Mouse (Mus musculus) frontal cortex, adult 2 months (tissue): Measurements from ENCODE around the gene 1700123O20Rik. TPM values are rescaled to one million over a fixed set of nuclear protein-coding genes. Genes with fewer than 3 reads are reported as not detected.

Experiments
- DNase-seq, 2 experiments: peaks; one replicate each; pipeline ENCODE4 v3.0.0; 2022; ENCODE audit warnings: low spot score in 1 of 2; ENCODE audit errors: extremely low spot score in 1 of 2
- polyA plus RNA-seq: library from polyadenylated mRNA; depleted of rRNA; stranded (reverse); fragments of >200 nt; gene quantifications from 2 replicates; pipeline ENCODE4 v1.2.3, GENCODE M21; 2012; rRNA removed

The 1700123O20Rik gene
- polyA plus RNA-seq, 1 experiment = 36.3 TPM

DNA sequence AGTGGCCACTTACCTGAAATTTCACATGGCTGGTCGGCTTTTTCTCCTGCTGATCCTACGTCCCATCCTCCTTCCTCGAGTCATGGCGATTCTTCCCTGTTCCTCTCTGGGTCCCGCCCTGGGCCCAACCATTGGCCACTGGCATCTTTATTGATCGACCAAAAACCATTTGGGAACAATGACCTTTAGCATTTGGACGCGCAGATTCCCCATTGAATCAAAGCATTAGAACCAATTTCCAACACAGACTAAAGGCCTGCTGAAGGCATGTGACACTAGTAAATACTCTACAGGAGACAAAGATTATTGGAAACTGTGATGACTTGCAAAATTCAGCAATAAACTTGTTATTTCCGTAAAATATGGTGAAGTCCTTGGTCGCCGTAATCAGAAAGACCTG, 34.0 kb downstream of the 1700123O20Rik start:
- DNase-seq = no peak

DNA sequence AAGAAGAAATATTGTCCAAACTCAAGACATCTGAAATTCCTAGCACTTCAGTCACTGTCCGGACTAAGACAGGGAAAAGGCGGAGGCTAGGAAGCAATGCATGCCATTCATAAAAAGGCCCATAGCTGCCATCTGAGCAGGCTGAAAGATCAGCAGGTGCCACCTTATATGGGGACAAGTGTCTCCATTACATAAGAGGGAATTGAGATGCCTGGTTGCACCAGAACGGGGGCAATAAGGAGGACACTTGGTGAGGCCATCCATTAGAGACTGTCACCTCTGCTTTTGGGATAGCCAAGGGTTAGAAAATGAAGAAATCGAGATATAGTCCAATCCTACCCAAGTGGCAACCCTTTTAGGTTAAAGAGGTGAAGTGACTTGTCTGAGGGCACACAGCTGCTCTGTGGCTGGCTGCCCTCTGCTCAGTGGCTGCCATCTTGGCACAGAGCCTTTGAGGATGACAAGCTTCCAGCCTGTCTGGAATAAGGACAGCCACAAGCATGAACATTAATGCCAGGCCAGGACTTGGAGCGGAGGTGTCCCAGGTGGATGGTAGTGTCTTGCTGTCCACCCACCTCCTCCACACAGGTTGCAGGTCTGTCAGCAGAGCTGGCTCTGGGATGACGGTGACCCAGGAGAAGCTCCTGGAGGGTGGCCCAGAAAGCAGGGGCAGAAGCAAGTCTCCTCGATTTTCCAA, 34.8 kb downstream of the 1700123O20Rik start:
- DNase-seq = no peak

DNA sequence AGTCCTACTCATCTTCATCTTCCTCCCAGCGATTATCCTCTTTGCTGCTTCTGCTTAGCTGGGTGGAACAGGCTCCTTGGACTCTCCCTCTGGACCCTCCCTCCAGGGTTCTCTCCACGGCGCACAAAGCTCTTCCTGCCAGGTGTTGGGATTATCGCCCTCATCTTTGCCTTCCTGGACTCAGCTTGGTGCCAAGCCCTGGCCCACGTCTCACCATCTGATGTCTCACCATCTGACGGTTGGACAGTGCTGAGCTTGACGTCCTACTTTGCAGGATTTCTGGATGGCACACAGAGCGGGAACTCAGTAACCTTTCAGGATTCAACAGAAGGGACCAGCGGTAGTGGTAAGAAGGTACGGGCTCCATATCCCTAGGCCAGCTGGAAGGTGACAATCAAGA, 35.7 kb downstream of the 1700123O20Rik start:
- DNase-seq = no peak

DNA sequence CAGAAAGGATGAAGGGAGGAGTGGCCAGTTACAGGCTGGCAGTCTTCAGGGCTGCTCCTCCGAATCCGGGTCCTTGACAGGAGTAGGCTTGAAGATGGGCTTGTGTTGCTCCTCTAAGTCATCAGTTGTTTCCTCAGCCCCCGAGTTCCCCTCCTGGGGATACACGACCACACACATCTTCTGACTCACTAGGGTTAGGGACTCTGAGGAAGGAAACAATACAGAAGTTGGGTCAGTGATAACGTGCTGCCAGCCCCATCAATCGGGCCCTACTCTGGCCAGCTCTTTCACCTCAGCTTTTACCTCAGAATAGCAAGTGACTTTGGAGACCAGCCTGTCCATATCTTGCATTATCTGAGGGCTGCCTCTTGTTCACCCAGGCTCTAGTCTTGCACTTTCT, 38.0 kb downstream of the 1700123O20Rik start:
- DNase-seq = no peak

DNA sequence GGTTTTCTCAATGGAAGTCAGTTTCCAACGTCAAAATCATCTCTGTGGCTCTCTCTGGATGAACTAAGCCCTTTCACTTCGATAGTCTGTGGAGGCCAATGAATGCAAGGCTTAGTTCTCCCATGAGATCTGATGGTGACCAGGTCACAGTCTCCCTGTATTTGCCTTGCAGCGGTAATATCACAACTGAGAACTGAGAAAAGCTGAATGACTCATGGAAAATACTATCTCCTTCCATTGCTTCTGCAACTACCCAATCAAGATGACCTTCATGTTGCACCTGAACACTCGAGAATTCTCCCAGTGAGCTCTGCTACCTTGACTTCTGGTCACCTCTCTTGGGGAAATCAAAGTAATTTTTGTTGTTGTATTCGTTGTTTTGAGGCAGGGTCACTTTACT, 41.5 kb downstream of the 1700123O20Rik start:
- no peak for DNase-seq

DNA sequence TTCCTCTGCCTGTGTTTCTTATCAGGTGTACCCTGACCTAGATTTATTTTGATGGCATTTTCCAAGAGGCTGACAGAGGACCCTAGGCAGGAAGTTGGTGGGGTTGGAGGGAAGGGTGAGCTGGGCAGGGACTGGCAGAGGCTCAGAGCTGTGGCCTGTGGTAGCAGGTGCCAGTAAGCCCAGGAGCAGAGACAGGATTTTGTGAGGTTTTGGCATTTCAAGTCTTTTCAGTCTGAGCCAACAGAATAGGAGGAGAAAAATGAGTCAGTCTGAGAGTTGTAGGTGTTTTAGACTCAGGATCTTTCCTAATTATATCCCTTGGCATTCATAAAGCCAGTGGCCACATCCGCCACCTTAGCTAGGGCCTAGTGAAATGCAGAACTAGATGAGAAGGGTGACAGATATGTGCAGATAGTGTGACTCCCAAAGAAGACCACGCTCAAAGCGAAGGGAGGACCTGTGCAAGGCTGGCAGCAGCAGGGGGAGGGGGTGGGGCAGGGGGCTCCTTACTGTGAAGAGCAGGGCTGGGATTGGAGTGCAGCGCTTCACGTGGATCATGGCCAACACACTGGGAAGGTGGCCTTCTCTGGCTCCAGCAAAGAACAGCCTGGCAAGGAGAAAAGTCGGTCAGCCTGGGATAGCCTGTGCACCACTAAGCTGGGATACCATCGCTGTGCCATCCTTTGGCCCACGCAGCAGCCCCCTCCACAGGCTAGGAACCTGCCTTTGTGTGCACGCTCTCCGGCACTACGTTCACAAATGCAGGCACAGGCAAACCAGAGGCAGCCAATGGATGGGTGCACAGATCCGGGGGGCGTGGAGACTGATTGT, 43.0 kb downstream of the 1700123O20Rik start:
- DNase-seq = peak; percentile 56 to 62

DNA sequence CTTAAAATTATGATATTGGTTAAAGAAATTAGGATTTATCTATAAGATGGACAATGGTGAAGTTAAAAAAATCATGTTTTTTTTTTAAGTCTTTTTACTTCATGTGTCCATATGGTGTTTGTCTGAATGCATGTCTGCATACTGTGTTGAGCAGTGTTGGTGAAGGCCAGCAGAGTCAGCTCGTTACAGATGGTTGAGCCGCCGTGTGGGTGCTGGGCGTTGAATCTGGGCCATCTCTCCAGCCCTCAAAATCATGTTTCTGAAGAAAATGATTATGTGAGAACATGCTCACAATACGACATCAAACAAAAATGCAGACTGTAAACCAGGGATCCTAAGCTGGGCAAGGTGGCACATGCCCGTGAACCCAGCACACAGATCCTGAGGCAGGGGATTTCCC, 44.3 kb downstream of the 1700123O20Rik start:
- no peak for DNase-seq

DNA sequence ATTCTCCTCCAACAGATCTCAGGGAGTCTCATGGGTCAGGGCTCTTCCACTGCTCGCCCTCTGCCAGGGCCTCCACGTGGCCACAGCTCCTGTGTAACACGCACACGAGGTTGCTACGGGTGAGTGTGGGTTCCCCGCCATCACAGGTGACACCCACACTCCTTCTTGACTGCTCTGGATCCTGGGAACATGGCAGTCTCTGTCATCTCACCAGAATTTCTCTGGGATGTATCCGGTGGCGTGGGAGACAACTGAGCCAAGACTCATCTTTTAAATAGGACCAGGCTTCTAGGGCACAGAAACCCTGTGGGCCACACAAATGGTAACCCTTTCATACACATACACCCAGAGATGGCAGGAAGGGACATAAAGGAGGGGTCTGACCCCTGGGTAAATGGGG, 46.2 kb downstream of the 1700123O20Rik start:
- no peak for DNase-seq

DNA sequence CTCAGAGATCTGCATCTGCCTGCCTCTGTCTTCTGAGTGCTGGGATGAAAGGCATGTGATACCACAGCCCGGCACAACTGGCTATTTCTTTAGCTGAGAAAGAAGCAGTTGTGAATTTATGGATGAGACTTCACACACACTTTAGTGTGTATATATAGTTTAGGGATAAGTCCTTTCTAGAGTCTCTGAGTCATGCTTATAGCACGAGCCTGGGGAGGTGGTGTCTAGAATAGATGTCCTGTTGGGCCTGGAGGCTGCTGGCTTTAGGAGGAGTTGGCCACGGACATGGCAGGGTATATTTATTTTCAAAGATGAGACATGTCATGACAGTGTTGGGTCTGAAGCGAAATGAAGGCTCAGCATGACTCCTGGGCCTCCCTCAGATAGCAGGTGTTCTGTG, 48.0 kb downstream of the 1700123O20Rik start:
- no peak for DNase-seq

DNA sequence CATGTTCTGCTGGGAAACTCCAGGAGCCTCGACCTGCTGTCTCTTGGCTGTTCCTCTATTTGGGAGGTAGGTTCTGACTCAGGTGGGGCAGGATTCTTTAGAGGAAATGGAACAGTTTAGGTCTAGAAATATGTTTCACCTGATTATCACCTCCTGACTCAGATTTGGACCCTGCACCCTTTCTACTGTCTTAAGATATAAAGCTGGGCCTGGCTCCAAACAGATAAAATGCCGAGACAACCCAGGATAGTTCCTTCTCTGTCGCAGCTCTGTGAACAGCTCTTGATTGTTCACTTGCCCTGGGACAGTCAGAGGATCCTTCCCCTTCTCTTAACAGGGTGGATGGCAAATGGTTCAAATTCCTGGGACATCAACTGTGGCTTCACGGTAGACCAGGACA, 49.2 kb downstream of the 1700123O20Rik start:
- no peak for DNase-seq

DNA sequence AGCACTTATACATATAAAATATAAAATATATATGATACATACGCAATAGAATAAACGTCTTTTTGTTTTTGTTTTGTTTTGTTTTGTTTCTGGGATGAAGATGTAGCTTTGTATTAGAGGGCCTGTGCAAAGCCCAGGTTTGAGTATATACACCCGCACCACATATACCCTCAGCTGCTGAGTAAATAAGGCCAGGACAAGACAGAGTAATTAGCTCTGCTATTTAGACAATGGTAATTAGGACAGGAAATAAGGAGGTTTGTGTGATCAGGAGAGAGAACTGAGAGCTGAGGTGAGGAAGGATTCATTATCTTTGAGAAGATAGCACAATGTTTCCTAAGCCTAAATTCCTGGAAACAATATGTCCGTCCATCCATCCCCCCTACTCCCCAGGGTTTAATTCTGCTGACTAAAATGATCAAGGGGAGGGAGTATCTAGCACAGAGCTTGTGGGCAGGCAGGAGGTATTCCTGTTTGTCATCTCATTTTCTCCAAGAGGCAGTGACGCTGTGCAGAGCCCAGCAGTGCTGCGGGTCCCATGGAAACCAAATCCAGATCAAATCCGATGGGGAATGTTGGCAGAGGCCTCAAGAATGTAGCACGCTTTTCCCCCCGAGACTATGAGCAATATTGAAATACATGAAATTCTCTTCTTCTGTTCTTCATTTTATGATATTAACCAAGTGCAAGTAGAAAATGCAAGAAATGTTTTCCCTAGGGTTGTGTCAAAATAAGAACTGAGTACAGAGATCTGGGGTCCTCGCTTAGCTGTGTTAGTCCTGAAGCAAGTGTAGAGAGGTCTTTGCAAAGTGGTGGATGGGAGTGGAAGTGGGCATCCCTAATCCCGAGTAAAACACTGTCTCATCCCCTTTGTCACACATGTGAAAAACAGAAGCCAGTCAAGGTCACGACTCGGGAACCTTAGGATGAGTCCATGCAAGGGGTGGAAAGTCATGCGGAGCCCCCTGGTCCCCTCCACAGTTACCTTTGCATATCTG, 50.8 kb downstream of the 1700123O20Rik start:
- DNase-seq = peak; percentile 71 to 73

DNA sequence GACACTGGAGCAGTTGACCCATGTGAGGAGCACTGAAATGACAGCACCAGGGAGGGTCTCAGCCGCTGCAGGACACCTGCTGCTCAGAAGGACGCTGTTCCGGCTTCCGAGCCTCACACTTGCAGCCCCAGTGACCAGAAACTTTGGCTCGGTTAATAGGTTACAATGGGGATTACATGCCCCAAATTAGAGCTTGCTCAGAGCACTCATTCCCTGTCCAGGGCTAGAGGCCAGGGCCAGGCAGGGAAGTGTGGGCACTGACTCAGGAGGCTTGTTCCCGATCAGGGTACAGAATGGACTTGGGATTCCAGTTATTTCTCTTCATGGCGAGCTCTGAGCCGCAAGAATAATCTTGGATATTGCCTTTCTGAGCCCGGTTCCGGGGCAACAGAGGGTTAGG, 51.6 kb downstream of the 1700123O20Rik start:
- DNase-seq = no peak

Other genes with a start within 250 kb of the 1700123O20Rik start
- 34.4 and 37.4 TPM in 2 replicates for gene Lrp10, start 222.1 kb upstream of the 1700123O20Rik start, polyA plus RNA-seq
- 5.3 and 7.3 TPM in 2 replicates for gene Rem2, start 210.1 kb upstream of the 1700123O20Rik start, polyA plus RNA-seq
- gene Prmt5, start 168.7 kb upstream of the 1700123O20Rik start, polyA plus RNA-seq = 54.1 and 56.2 TPM in 2 replicates
- gene Haus4, start 131.6 kb upstream of the 1700123O20Rik start, polyA plus RNA-seq = 7.2 and 8.2 TPM in 2 replicates
- gene Ajuba, start 108.7 kb upstream of the 1700123O20Rik start, polyA plus RNA-seq = 2.3 and 2.8 TPM in 2 replicates
- gene 4931414P19Rik, start 80.2 kb upstream of the 1700123O20Rik start, polyA plus RNA-seq = 5.8 and 7.6 TPM in 2 replicates
- 177 and 178 TPM in 2 replicates for gene Psmb5, start 68.2 kb upstream of the 1700123O20Rik start, polyA plus RNA-seq
- 0.46 and 0.54 TPM in 2 replicates for gene Psmb11, start 64.8 kb upstream of the 1700123O20Rik start, polyA plus RNA-seq
- gene Gm17606, start 45.3 kb upstream of the 1700123O20Rik start, polyA plus RNA-seq = not detected in 2 replicates
- 15.1 and 18.1 TPM in 2 replicates for gene Cdh24, start 44.9 kb upstream of the 1700123O20Rik start, polyA plus RNA-seq
- gene Acin1, start 715 bp downstream of the 1700123O20Rik start, polyA plus RNA-seq = 239 and 246 TPM in 2 replicates
- gene Gm29776, start 12.6 kb downstream of the 1700123O20Rik start, polyA plus RNA-seq = 0.08 and 0.20 TPM in 2 replicates
- gene Cebpe, start 26.0 kb downstream of the 1700123O20Rik start, polyA plus RNA-seq = 0.17 TPM in 1 of 2 replicates, not detected in the other
- 41.2 and 43.0 TPM in 2 replicates for gene Slc7a8, start 95.7 kb downstream of the 1700123O20Rik start, polyA plus RNA-seq
- 0.13 TPM in 1 of 2 replicates, not detected in the other for gene Rnf212b, start 127.9 kb downstream of the 1700123O20Rik start, polyA plus RNA-seq
- 8.7 and 9.0 TPM in 2 replicates for gene Homez, start 184.7 kb downstream of the 1700123O20Rik start, polyA plus RNA-seq
- 13.7 and 16.1 TPM in 2 replicates for gene Ppp1r3e, start 191.3 kb downstream of the 1700123O20Rik start, polyA plus RNA-seq
- gene Bcl2l2, start 197.2 kb downstream of the 1700123O20Rik start, polyA plus RNA-seq = 92.6 and 107 TPM in 2 replicates
- gene Gm20521, start 197.2 kb downstream of the 1700123O20Rik start, polyA plus RNA-seq = 0.90 TPM in 1 of 2 replicates, not detected in the other
- gene Pabpn1, start 206.3 kb downstream of the 1700123O20Rik start, polyA plus RNA-seq = 466 and 555 TPM in 2 replicates
- 744 and 786 TPM in 2 replicates for gene Slc22a17, start 226.9 kb downstream of the 1700123O20Rik start, polyA plus RNA-seq
- 13.4 and 14.5 TPM in 2 replicates for gene Efs, start 239.9 kb downstream of the 1700123O20Rik start, polyA plus RNA-seq
- gene Il25, start 246.5 kb downstream of the 1700123O20Rik start, polyA plus RNA-seq = 0.46 and 0.90 TPM in 2 replicates